Mouse (Mus musculus) embryo, embryonic 9.5 days (tissue): Measurements from ENCODE around the gene Lpin1.

Experiments
- DNase-seq: peaks from one replicate; pipeline ENCODE4 v3.0.0-alpha.2; 2017; ENCODE audit errors: extremely low spot score

Gene Lpin1

GRCm38 (mm10) chr12:16618512-16619274 is 7.9 kb upstream of the Lpin1 start:
- DNase-seq: peak; percentile 39

- no peak for DNase-seq
Observed at GRCm38 (mm10) chr12:16615738-16616137, 5.0 kb upstream of the Lpin1 start.

GRCm38 (mm10) chr12:16614556-16614955 is 3.8 kb upstream of the Lpin1 start:
- no peak for DNase-seq

- no peak for DNase-seq
Observed at GRCm38 (mm10) chr12:16605624-16606023, 5.1 kb downstream of the Lpin1 start.

GRCm38 (mm10) chr12:16602271-16602670 is 8.5 kb downstream of the Lpin1 start:
- DNase-seq: no peak

- DNase-seq: no peak
Observed at GRCm38 (mm10) chr12:16600374-16600773, 10.4 kb downstream of the Lpin1 start.

GRCm38 (mm10) chr12:16599359-16599758 is 11.4 kb downstream of the Lpin1 start:
- no peak for DNase-seq

- DNase-seq: no peak
Observed at GRCm38 (mm10) chr12:16593761-16594160, 17.0 kb downstream of the Lpin1 start.

GRCm38 (mm10) chr12:16593014-16593413 is 17.8 kb downstream of the Lpin1 start:
- no peak for DNase-seq

DNA sequence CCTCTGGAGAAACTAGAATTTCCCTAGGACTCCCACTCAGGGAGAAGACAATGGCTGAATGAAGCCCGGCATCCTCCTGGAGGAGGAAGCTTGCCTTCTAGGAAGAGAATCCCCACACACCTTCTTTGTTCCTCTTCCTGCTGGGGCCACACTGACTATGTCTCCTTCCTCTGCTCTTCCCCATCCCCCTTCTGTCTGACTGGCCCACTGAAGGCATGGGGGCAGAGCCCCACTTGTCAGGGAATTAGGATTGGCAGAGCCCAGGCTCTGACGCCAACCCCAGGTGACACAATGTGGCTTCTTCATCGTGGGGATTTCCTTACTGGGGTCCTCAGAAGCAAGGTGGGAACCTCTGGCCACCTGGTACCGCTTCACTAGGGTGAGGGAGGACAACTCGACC is 18.3 kb downstream of the Lpin1 start:
- no peak for DNase-seq

DNA sequence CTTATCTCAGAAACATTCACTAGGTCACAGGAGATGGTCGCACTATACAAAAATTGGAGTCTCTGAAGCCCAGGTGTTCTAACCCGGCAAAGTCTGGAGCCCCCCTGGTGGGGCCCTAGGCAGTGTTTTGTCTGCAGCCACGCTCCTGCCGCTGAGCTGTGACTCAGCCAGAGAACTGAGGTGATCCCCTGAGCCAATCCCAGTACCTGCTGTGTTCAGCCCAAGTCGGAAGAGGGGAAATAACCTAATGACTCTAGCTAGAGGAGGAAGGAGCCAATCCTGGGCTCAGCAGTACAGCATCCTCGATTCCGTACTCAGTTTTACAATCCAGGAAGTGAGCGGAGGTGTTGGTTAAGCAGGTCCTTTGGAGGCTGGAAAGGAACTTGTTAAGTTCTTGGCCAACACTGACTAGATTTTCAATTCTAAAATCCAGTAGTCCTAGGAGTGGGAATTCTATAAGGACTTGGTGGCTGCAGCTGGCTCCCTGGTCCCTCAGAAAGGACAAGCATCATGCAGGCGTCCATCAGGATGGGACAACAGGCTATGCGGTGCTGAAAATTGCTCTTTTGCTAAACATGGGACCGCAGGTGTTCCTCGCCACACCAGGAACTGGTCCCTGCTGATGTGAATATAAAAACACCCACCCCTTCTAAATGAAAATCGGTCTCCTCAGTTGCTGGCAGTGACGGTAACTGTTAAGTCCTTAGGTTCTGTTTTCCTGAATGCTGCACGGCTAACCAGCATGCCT is 19.1 kb downstream of the Lpin1 start:
- peak; percentile 85 for DNase-seq

DNA sequence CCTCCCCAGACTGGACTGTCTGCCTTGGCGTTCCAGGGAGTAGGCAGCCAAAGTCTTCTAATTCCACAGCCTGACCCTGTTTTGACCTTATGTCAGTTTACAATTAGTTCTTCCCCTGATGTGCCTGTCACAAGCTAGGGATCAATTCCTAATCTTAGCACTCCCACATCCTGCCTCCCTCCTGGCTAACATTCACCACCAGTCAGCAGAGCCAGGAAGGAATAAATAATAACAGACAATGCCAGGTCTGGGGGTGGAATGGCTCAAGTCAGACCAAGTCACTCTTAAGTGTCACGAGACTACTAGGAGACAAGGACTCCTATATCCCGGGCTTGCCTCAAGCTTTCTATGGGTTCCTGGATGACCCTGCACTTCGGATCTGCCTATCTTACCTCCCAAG is 20.8 kb downstream of the Lpin1 start:
- DNase-seq: no peak

DNA sequence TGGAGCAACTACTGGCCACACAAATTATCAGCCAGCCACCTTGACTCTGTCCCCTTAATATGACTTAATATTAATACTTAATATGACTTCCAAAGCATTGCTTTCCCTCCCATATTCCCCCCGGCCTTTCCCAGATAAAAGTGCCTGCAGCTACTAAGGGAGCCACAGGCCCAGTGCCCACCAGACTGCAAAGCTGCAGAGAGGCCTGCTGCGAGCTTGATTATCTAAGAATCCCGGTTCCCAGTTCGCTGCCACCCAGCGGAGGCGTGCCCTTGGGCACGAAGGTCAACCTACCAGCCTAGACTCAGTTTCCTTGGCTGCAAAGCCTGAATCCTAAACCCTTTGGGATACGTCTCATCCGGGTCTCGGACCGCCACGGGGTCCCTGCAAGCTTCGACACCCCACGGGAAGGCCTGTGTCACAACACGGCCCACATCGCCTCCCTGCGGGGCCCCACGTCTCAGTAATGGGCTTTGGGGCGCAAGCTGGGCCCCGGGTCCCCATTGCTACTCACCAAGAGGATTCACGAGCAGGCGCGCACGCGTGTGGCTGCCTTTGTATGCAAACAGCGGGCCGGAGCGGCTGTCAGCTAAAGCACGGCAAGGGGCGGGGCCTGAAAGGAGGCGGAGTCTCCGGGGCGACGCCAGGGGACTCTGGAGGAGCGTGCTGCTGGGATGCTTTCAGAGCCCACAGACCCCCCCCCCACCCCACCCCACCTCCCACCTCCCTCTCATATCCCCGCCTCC is 21.4 kb downstream of the Lpin1 start:
- DNase-seq: peak; percentile 93

- DNase-seq: no peak
Observed at GRCm38 (mm10) chr12:16588396-16589042, 22.2 kb downstream of the Lpin1 start.

DNA sequence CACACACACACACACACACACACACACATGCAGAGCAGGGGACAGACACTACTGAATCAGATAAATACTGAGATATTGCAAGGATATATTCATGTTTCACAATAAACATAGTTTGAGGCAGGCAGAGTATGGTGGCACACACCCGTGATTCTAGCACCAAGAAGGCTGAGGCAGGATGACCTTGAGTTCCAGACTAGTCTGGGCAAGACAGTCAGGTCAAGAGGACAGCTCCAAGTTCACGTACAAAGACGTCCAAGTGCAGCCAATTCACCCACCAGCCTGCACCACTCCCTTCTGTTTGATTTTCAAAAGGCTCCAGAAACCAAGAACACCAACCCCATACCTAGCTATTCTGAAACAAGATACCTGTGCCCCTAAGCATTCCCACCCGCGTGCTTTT is 23.0 kb downstream of the Lpin1 start:
- DNase-seq: no peak

DNA sequence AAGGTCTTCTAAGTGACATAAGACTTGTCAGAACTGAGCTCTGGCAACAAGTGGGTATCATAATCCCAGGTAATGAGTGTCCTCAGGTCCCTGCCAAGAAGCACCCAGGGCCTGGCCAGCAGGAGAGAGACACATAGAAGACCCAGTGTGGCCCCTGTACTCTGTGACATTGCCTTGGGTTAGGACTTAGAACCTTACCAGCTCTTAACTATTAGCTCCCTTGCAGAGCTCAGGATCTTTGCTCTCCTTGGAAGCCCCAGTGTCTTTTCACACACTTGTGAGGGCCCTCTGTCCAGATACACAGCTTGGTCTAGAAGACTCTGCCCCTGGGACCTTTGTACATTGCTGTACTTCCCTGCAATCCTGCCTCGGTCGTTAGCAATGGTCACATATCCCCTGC is 23.7 kb downstream of the Lpin1 start:
- DNase-seq: no peak

- no peak for DNase-seq
Observed at GRCm38 (mm10) chr12:16584964-16585363, 25.8 kb downstream of the Lpin1 start.

DNA sequence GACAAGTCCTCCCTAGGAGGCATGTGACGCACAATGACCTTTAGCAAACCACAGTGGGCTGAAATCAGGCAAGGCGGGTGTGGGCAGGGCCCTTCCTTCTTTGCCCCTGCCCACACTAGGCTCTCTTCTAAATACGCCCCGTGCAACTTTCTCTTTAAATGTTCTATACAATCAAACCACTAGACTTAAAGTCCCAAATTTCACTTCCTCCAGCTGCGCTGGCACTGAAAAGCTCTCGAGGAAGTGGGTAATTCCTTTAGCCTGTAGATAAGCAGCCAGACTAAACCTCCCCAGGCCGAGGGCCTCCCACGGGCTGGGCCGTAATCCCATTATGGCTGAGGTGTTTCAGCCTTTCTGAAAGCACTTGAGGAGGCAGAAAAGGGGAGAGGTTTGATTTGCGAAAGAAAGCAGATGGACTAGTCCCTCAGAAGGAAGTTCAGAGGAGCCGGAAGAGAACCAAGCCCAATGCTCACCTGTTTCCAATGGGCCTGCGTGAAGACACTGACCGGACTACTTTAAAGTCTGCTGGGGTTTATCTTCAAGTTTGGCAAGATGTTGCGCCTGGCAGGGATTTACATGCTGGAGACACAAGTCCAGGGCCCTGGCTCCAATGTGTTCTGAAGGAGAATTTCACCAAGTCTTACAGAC is 26.6 kb downstream of the Lpin1 start:
- no peak for DNase-seq

DNA sequence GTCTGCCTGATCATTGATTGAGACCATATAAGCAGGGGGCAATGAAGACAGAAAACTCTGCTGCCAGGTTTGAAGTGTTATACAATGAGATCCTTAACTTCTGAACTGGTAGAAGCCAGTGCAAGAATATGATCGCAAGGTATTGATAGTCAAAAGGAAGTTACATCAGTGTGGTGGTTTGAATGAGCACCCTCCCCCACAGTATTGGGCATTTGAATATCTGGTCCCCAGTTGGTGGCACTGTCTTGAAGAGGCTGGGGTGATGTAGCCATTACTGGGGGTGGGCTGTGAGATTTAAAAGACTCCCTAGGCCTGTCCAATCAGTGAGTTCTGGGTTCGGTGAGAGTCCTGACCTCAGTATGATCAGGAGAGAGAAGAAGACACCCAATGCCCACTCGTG is 27.5 kb downstream of the Lpin1 start:
- no peak for DNase-seq

GRCm38 (mm10) chr12:16580306-16580705 is 30.5 kb downstream of the Lpin1 start:
- DNase-seq: no peak

DNA sequence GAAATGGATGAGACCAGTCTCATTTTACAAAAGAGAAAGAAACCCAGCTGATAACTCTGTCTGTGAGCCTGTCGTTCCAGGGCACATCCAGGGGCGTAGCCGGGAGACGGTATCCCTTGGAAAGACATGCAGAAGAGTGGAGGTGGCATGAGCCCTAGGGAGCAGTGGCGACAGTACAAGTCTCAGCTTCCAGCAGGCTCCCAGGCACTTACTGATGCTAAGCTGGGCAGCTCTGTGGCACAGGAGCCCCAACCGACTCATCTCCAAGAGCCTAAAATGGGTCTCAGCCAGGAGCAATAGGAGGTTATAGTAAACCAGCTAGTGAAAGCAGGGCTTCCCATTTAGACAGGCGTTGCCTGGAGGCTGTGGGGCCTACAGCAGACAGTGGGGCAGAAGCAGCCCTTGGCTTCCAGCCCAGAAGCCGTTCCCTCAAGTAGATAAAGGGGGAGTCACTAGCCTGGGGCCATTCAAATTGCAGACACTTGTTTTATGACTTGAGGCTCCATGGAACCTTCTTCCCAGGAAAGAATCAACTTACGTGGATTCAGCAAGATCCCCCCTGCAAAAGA is 33.0 kb downstream of the Lpin1 start:
- no peak for DNase-seq
